Comparison of ENCODE assay signal across 24 mouse cellular contexts in the genomic region with DNA sequence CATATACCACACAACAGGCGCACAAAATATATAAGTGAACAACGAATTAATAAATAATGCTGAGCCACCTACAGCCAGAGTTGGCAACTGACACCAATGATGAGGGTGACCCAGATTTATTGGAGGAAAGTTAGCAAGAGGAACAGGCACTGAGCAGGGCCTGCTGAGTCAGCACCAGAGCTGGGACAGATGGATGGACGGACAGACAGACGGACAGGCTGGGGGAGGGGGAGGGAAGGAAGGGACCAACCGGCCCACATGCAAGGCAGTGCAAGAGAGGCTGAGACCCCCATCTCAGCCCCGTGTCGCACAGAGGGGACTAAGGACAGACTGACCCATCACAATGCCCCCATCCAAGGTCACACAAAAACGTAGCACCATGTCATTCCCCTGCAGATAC. TPM values are rescaled to one million over a fixed set of nuclear protein-coding genes. Genes with fewer than 3 reads are reported as not detected.
DNase-seq lines count a peak whose midpoint lies in the region; ATAC-seq and TF ChIP-seq lines count a peak whose summit lies in the region.
"Had no signal": no experiment of that assay in that cellular context is flagged by ENCODE, and none has a peak within 500 bp of the region (broad histone marks: within the 10 kb centered on the region; RNA-seq: fewer than 3 reads in every experiment).

No protein-coding gene starts in this region.

- H3K9ac ChIP-seq in heart, postnatal 0 days (replicated peaks; ENCODE audit: low read depth, low read length), result no peak overlapping the region
- H3K9ac ChIP-seq in heart, embryonic 11.5 days (ENCODE audit: low read depth, low read length), result no peak overlapping the region
- H3K9ac ChIP-seq: forebrain, postnatal 0 days; hindbrain, embryonic 13.5 days; liver, postnatal 0 days; neural tube, embryonic 12.5 days had no signal

- H3K27me3 ChIP-seq in heart, postnatal 0 days (ENCODE audit: control insufficient read depth, insufficient read depth, low read length), result 0 out of 2 replicates have a peak, but pooled peaks cover 6% of the 10 kb centered on the region
- no peaks in the 10 kb centered on the region; the same call in 1 of the 2 replicates for H3K27me3 ChIP-seq in heart, embryonic 11.5 days (ENCODE audit: control insufficient read depth, insufficient read depth, low read length)
- H3K27me3 ChIP-seq in myocyte (ENCODE audit: control insufficient read depth, insufficient read depth, insufficient read length), result no peaks in the 10 kb centered on the region
- H3K27me3 ChIP-seq: hindbrain, embryonic 13.5 days; neural tube, embryonic 12.5 days had no signal

- DNase-seq in heart, postnatal 0 days (ENCODE audit: low spot score), result no peak
- peak; percentile 41 for DNase-seq in kidney, postnatal 10 days
- DNase-seq in kidney, postnatal 36 days, result no peak
- DNase-seq: cerebellum, adult 11 months; cerebellum, postnatal 10 days; forebrain, postnatal 0 days; layer of hippocampus, postnatal 36 days; liver, postnatal 0 days; thymus, postnatal 14 days had no signal

- peak overlapping the region; percentile 3; the same call in 1 of the 2 replicates for H3K27ac ChIP-seq in heart, postnatal 0 days (ENCODE audit: low read depth)
- H3K27ac ChIP-seq in heart, embryonic 11.5 days (ENCODE audit: low read depth, low read length), result no peak overlapping the region
- H3K27ac ChIP-seq in brown adipose tissue, adult 24 weeks (replicated peaks; ENCODE audit: low read depth, low read length), result peak overlapping the region; percentile 27
- H3K27ac ChIP-seq: hindbrain, embryonic 13.5 days; neural tube, embryonic 12.5 days had no signal

- H3K36me3 ChIP-seq in heart, postnatal 0 days (replicated peaks; ENCODE audit: control insufficient read depth, insufficient read depth, low read length), result no peaks in the 10 kb centered on the region
- no peaks in the 10 kb centered on the region for H3K36me3 ChIP-seq in heart, embryonic 11.5 days (ENCODE audit: control insufficient read depth, insufficient read depth, low read length)
- no peaks in the 10 kb centered on the region for H3K36me3 ChIP-seq in myocyte (ENCODE audit: control insufficient read depth, insufficient read depth)
- H3K36me3 ChIP-seq: G1E; hindbrain, embryonic 13.5 days; neural tube, embryonic 12.5 days had no signal

- H3K79me2 ChIP-seq in myocyte (ENCODE audit: control insufficient read depth, insufficient read depth), result peaks cover 7% of the 10 kb centered on the region

- no peak for TF ChIP-seq CTCF in heart, postnatal 0 days (IDR thresholded peaks at IDR 0.05; ENCODE audit: low read depth)

- no peak for TF ChIP-seq POLR2A in myocyte (IDR thresholded peaks at IDR 0.05; ENCODE audit: insufficient read length, low read depth)

- no peaks in the 10 kb centered on the region for H3K9me3 ChIP-seq in heart, postnatal 0 days (replicated peaks; ENCODE audit: control insufficient read depth, low read length)
- no peaks in the 10 kb centered on the region for H3K9me3 ChIP-seq in heart, embryonic 11.5 days (replicated peaks; ENCODE audit: control insufficient read depth, low read length)
- H3K9me3 ChIP-seq: hindbrain, embryonic 13.5 days; neural tube, embryonic 12.5 days had no signal

- no peak overlapping the region for H3K4me2 ChIP-seq in heart, postnatal 0 days (ENCODE audit: low read depth, low read length)
- no peak overlapping the region for H3K4me2 ChIP-seq in heart, embryonic 11.5 days
- H3K4me2 ChIP-seq in myocyte (ENCODE audit: low read depth), result peak overlapping the region; percentile 43
- H3K4me2 ChIP-seq: hindbrain, embryonic 13.5 days; neural tube, embryonic 12.5 days had no signal

- peaks cover 8% of the 10 kb centered on the region; the same call in 1 of the 2 replicates for H3K4me1 ChIP-seq in heart, postnatal 0 days (ENCODE audit: control insufficient read depth, insufficient read depth)
- H3K4me1 ChIP-seq in heart, embryonic 11.5 days (ENCODE audit: control insufficient read depth, insufficient read depth, low read length), result peaks cover 8% of the 10 kb centered on the region; the same call in 1 of the 2 replicates
- peaks cover 44% of the 10 kb centered on the region for H3K4me1 ChIP-seq in brown adipose tissue, adult 24 weeks (ENCODE audit: control insufficient read depth, insufficient read depth, insufficient read length, low read length)

- ATAC-seq in heart, postnatal 0 days (ENCODE audit: insufficient read depth, low read depth), result no peak
- no peak for ATAC-seq in heart, embryonic 11.5 days (replicated peaks; ENCODE audit: insufficient number of reproducible peaks, low FRiP score, low TSS enrichment)
- ATAC-seq in monocyte, adult 5-6 weeks (replicated peaks; ENCODE audit: insufficient number of reproducible peaks, low FRiP score, low TSS enrichment, poor library complexity, severe bottlenecking), result no peak
- ATAC-seq: CD4-positive, CD25-positive, alpha-beta regulatory T cell, adult 4 months; forebrain, postnatal 0 days; liver, postnatal 0 days had no signal

- no peak for TF ChIP-seq EP300 in heart, postnatal 0 days (IDR thresholded peaks at IDR 0.05; ENCODE audit: low read depth)

- 69% methylated on average over 8 of the region's 8 CpGs for WGBS in heart, postnatal 0 days
- 83% methylated on average over 8 of the region's 8 CpGs for WGBS in heart, embryonic 11.5 days (ENCODE audit: insufficient replicate concordance)

- no peak overlapping the region for H3ac ChIP-seq in myocyte (ENCODE audit: control insufficient read depth, insufficient read length)

- H3K4me3 ChIP-seq in heart, postnatal 0 days (ENCODE audit: low read depth, low read length), result no peak overlapping the region
- no peak overlapping the region for H3K4me3 ChIP-seq in heart, embryonic 11.5 days (ENCODE audit: low read depth, low read length)
- no peak overlapping the region for H3K4me3 ChIP-seq in brown adipose tissue, adult 24 weeks (ENCODE audit: insufficient read depth, low read depth, low read length)
- H3K4me3 ChIP-seq in myocyte, result no peak overlapping the region
- H3K4me3 ChIP-seq: hindbrain, embryonic 13.5 days; neural tube, embryonic 12.5 days had no signal

TF ChIP-seq in myocyte, 11 proteins besides CTCF, POLR2A, EP300 and RAD21:
- TF ChIP-seq MAX (IDR thresholded peaks at IDR 0.05; ENCODE audit: low read depth) (no peak), POLR2AphosphoS2 (IDR thresholded peaks at IDR 0.05; ENCODE audit: insufficient read length, low read depth) (no peak), E2F4 (IDR thresholded peaks at IDR 0.05; ENCODE audit: insufficient read depth) (no peak), MYOD1 (IDR thresholded peaks at IDR 0.05; ENCODE audit: control insufficient read depth in 1 of 3, insufficient read length in 2 of 3, low read depth in 2 of 3) (no peak), TCF12 (IDR thresholded peaks at IDR 0.05; ENCODE audit: insufficient read depth, poor library complexity, severe bottlenecking) (no peak), CEBPB (IDR thresholded peaks at IDR 0.05; ENCODE audit: insufficient read depth, poor library complexity, severe bottlenecking) (no peak), REST (IDR thresholded peaks at IDR 0.05; ENCODE audit: insufficient read depth, insufficient read length) (no peak), SRF (IDR thresholded peaks at IDR 0.05; ENCODE audit: control insufficient read depth, insufficient read length, low read depth) (no peak), USF1 (IDR thresholded peaks at IDR 0.05; ENCODE audit: low read depth) (no peak), TCF3 (IDR thresholded peaks at IDR 0.05; ENCODE audit: insufficient read length, low read depth) (no peak), MYOG (IDR thresholded peaks at IDR 0.05; ENCODE audit: control insufficient read depth in 1 of 3, insufficient read depth in 1 of 3, insufficient read length in 2 of 3, low read depth in 2 of 3) (no peak)
TF ChIP-seq in myocyte: peak in this region for 0.

RNA-seq across cellular contexts. Expression of gene 2900026A02Rik, which starts 7.0 kb away (rescaled TPM):
- 17.0 and 18.9 TPM in 2 replicates for total RNA-seq in heart, postnatal 0 days (2014; rRNA removed; ENCODE audit: low replicate concordance)
- 8.1 and 10.2 TPM in 2 replicates for polyA plus RNA-seq in heart, postnatal 0 days (2015; fragmentation: Nextera tagmentation; extraction: Ambion mirVana)
- 7.0 and 9.7 TPM in 2 replicates for polyA plus RNA-seq in heart, embryonic 11.5 days (2014; fragmentation: Nextera tagmentation; extraction: Ambion mirVana)
- 3.5 and 5.5 TPM in 2 replicates for polyA plus RNA-seq in brown adipose tissue, adult 24 weeks (2012; ENCODE audit: insufficient read depth, insufficient read length, missing spikeins)
- 16.6 TPM for polyA plus RNA-seq in myocyte (2012; fragmentation: generic; extraction: Trizol)
- 3.3 to 5.9 TPM (median 3.7 TPM) in 3 replicates for total RNA-seq in monocyte, adult 5-6 weeks (2017)
- polyA plus RNA-seq: G1E had no signal

RNA-seq across cellular contexts. Expression of gene Tmem211, which starts 12.7 kb away (rescaled TPM):
- not detected in 2 replicates for total RNA-seq in heart, postnatal 0 days (2014; rRNA removed; ENCODE audit: low replicate concordance)
- not detected in 2 replicates for polyA plus RNA-seq in heart, postnatal 0 days (2015; fragmentation: Nextera tagmentation; extraction: Ambion mirVana)
- not detected in 2 replicates for polyA plus RNA-seq in heart, embryonic 11.5 days (2014; fragmentation: Nextera tagmentation; extraction: Ambion mirVana)
- not detected in 2 replicates for polyA plus RNA-seq in brown adipose tissue, adult 24 weeks (2012; ENCODE audit: insufficient read depth, insufficient read length, missing spikeins)
- polyA plus RNA-seq in myocyte (2012; fragmentation: generic; extraction: Trizol), result not detected
- not detected in 3 replicates for total RNA-seq in monocyte, adult 5-6 weeks (2017)
- total RNA-seq: adrenal gland, postnatal 14 days; forebrain, postnatal 0 days; G1E; heart, postnatal 14 days; layer of hippocampus, adult 18-20 months; layer of hippocampus, postnatal 36 days; left cerebral cortex, postnatal 25 days; liver, adult 2 months had no signal
- polyA plus RNA-seq: CD4-positive, CD25-positive, alpha-beta regulatory T cell, adult 4 months; forebrain, postnatal 0 days; G1E; gonadal fat pad, adult 2 months; hindbrain, embryonic 13.5 days; intestine, embryonic 14.5 days; liver, adult 2 months; liver, postnatal 0 days; neural tube, embryonic 12.5 days had no signal
